Mouse (Mus musculus) ovary, postnatal 36 days (tissue): ENCODE data around the gene Cfap299.

Source experiments
- DNase-seq: peaks from one replicate; pipeline ENCODE4 v3.0.0; 2022; ENCODE audit warnings: low spot score, mixed read lengths

The Cfap299 gene

DNA sequence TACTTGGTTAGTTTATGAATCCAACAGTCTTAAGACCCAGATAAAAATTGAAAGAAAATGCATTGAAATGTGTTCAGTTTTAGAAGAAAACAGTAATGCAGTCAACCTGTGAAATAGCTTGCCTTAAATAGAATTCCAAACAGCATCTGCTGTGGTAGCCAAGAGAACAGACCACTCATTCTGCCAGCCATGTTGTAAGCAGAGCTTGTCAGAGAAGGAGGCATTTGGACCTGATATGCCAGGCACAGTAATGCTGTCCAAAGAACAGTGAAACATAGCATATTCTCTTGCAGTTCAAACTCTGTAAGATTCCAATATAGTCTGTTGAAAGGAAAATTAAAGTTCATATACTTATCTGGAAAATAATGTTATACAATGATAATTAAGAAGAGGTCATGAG lies 321.2 kb downstream of the Cfap299 start:
- DNase-seq: no peak

DNA sequence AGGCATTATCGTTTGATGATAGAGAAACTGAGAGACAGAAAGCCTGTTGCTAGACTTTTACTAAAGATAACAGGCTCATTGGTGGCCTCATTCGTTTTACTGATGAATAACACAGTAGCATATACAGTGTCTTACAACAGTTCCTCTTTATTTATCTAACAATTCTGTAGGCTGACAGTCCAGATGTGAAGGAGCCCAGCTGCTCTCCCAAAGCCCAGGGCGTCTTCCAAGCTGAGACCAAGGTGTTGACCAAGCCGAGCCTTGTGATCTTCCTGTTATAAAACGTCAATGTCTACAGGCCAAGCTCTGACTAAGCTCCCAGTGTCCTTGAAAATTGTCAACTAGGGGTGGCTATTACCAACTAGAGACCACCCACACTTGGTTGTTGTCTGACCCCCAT lies 321.9 kb downstream of the Cfap299 start:
- DNase-seq: no peak

DNA sequence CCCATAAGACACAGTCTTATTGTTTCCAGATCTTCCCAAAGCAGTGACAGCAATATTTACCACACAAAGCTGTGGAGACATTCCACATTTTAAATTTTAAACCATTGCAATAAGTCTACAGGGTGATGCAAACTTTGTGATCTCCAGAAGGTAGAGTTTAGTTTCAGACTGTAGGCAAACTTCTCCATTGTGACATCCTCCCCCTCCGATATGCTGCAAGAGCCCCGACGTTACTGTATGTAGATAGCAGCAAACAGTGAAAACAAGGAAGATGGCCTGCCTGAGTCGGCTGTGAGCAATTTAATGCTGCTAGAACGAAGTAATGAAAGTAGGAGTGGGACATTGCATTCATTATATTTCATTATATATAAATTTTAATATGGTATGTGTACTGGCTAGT lies 359.1 kb downstream of the Cfap299 start:
- no peak for DNase-seq

DNA sequence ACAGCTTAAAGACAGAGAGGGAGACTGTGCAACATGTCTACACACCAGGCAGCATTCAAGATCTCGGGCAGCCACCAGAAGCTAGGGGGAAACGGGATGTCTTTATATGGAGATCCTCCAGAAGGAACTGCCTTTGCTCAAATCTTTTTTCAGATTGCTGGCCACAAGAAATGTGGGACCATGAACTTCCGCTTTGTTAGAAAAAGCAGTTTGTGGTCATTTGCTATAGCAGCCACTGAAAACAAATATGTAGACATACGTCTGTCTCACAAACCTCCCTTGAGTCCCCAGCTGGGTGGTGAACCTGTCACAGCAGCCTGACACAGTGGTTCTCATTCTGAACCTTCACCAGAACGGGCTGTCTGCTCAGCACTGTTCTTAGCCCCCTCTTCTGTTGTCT lies 363.0 kb downstream of the Cfap299 start:
- DNase-seq: no peak

DNA sequence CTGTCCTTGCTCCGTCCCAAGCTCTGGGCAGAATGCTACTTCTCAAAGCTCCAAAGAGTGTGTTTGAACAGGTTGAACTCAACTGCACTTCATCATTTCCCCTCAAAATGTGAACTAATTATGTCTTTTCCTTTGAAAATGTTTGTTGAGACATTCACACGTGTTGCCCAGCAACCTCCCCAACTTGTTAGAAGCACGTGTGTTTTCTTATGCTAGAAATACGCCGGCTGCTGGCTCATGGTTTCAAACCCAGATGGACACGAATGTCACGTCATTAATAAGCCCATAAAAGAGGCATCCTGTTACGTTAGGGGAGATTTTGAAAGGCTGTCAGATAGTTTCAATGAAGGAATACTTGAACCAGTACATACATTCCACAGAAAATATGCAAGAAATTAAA lies 367.2 kb downstream of the Cfap299 start:
- no peak for DNase-seq

DNA sequence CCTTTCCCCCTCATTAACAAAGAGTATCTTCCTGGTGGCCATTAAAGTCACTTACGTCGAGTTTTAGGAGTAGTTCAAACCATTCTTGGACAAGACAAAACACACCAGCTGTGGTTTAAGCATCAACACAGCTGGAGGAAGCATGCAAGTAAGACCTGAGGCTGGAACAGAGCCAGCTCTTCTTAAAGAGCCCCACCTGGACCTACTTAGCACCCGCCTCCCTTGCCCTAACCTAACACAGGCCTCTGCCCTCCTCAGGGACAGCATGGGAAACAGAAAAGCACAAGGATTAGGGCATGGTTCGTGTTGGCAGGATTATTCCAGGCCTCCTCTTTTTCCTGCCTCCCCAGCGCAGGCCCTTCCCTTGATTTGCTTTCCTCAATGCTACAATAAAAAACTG lies 374.9 kb downstream of the Cfap299 start:
- no peak for DNase-seq

DNA sequence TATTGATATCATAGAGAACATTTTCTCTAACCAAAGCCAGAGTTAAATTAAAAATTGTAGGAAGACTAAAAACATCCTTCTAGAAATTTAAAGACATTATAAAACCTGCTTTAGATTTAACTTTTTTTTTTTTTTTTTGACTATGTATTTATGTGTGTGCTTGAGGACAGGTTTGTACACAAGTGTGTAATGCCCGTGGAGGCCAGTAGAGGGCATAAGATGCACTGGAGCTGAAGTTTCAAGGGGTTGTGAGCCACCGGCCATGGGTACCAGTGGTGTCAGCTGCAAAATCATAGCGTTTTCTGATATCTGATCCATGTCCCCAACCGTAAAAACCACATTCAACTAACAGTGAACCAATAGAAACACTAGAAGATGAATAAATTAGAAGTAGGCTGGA lies 377.5 kb downstream of the Cfap299 start:
- DNase-seq: no peak

DNA sequence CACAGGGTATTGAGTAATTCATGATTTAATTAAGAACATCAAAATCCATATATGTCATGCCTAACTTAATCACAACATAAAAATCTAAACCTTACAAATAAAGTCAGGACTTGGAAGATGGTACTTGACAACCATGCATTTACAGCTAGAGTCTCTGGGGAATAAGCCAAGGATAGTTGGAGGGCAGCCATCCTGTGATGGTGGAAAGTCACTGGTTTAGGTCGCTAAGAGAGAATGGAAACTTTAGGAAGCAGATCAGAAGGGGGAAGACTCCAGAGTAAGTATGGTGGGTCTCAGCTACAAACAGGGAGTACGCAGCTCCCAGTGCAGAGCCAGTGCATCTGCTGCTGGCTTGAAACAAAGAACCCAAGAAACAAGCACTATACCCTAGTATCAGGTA lies 386.3 kb downstream of the Cfap299 start:
- no peak for DNase-seq

DNA sequence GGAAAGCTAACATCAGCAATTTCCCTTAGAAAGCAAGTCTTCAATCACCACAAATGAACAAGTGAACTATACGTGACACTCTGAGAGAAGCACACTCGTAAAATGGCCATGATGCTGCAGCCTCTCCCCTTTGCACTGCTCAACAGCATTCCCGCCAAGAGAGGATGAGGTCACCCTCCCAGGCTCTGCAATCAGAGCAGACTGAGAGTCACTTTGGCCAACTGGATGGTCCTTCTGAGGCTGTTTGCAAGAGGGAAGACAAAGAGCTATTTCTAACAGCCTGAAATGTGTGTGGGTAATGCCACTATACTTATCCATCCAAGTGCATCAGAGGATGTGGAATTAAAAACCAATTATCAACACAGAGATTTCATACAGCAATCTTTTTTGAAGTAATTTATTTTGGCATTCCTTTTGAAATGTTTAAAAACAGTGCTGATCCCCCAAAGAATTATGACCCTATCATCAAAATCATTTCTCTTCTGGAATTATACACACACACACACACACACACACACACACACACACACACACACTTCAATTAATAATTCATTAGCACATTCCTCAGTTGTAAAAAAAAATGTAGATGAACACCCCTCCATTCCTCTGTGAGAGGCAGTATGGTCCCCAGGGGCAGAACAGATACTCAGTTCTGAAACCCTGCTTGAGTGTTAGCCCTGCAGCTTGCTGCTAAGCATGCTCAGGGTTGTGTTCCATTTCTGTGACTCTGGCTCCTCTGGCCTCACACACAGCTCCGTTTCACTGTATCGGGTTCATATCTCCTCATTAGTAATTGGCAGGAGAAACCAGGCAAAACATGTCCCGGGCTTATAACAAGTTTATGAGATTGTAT lies 403.3 kb downstream of the Cfap299 start:
- no peak for DNase-seq

DNA sequence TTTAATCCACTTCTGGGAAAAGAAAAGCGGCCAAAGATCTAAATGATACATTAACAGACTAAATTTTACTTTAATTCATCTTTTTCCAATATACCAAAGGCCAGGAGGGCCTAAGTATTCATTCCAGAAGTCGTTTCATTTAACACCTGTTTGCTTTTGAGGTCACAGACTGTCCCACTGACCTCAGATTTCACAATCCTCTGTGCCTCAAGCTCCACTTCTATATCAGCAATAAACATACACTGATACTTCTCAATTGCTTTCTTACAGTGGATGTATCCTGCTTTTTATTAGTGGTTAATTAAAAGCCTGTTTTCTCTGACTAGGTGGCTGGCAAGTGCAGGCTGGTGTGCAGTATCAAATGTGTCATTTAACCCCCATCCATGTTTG lies 403.9 kb downstream of the Cfap299 start:
- DNase-seq: no peak

DNA sequence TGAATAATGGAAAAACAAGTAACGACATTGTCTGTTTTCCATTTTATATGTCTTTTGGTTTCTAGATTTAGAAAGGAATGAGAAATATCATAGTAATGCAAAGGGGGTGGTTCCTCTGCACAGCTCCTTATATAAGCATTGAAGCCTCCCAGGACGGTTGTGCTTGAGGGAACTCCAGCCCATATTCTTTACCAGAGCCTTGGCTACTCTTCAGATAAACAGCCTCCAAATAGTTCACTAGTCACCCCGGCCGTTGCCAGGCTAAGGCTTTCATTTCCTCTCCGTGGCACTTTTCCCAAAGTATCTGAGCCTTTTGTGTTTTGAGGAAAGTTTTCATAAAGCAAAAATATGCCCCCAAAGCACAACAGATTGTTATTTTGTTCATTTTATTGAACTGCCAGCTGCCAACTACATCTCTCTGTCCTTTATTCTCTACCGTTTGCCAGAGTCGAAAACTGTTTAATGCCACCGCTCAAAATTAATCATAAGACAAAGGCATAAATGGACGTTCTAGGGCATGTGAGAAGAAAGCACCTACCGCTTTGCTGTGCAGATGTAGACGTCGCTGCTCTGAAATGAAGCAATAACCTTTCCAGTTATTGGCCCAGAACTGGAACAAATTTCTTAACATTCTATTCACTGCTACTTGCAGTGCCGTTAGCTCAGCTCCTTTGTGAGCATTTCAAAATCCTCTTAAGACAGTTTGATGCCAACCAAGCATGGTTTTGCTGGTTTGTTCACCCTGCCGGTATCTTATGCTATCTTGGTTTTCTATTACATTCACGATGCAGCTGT lies 433.0 kb downstream of the Cfap299 start:
- no peak for DNase-seq

DNA sequence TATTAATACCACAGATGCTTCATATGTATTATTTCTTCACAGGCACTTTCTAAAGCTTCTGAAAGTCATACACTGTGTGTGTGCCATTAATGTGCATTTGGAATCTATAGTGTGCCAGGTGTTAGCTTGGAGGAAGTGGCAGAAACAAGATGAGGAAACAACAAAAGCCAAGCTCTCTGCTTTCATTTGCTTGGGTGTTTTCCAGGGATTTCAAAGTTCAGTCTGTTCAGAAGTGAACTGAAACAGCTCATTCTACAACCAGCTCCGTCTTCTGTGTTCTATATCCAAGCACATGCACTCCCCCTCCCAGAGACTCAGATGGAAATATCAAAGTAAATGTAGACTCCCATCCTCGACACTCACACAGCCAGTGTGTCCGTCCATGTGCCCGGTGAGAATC lies 449.5 kb downstream of the Cfap299 start:
- no peak for DNase-seq

DNA sequence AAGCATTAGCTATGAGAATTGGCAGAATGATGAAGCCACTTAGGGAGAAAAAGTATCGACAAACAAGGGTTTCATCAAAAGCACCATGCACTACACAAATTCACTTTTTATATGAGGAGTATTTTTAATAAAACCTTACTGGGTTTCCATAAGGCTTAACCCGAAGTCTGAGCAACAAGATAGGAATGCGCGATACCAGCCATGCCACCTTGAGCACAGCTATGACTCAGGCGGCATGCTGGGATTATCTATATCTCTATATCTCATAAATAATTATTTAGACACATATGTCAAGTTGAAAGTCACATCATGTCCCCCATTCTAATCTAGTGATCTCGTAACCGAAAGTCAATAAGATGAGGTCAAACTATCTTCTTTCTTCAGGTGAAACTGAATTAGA lies 453.0 kb downstream of the Cfap299 start:
- DNase-seq: no peak

DNA sequence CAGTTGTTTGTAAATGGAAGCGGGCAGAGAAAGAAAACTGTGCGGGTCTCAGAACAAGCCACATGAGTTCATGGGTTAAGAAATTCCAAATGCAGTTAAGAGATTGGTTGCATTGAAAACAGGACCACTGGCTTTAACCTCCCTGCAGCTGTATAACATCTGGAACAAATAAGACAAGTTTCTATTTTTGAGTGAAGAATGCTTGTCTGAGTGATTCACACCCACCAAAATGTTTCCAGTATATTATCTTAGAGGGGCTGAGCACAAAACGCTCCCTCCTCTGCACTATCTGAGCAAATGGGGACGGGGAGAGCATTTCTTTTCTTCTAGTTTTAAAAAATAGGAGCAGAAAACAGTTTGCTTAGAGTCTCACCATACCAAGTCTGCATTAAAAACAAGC lies 458.6 kb downstream of the Cfap299 start:
- DNase-seq: no peak

DNA sequence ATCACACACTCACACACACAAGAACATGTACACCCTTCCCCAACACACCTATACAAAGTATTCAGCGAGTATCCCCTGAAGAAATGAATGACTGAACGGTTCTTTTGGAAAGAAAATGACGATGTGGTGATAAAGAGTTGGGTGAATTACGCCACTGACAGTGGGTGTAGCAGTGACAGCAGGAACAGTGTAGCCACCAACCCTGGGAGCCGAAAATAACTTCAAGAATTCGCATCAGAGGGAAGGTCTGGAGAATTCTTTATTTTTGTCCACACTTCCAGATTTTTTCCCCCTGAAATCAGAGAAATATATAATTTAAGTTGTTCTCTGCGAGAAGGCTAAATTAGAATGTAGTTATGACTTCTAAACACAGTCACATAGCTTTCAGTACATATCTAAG lies 459.5 kb downstream of the Cfap299 start:
- no peak for DNase-seq

DNA sequence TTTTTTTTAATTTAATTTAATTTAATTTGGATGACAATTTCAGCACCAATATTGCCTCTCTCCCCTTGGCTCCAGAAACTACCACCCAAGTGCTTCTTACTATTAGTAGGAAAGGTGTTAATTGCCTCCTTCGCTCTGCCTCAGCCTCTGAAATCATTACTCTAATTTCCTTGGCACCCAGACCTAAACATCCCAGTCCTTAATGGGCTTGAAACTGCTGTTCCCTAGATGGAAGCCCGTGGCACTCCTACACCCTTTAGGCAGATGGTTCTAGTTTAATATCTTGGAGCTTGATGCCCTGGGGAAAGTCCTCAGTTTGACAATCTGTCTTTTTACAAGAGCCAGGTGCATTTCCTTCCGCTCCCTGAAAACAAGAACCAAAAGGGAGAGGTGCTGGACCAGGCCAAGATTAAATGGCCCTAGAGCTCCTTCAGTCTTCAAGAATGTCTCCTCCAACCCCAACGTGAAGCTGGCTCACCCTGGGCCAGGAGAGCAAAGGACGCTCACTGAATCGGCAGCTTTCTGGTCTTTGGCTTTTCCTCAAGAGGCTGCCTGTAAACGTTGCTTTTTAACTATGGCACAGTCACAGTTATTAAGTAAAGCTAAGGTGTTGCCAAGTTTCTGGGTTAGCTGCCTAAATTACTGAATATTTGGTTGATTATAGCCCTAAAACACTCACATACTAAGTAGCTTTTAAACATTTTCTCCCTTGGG lies 461.9 kb downstream of the Cfap299 start:
- no peak for DNase-seq

DNA sequence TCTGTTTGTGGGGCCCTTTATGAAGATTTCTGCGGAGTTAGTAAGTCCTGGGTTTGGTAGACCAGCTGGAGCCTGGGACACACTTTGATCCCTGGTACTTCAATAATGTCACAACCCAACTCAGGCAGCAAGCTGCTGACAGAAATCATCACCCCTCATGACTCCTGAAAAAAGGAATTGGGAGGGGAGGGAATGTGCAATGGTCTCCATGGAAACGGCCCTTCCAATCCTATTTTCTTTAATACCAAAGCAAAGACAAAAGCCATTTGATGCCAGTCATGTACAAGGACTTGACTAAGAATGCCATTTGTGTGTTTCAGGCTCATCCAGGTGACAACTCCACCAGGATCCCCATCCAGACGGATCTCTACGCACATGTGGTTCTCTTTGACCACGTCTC lies 472.4 kb downstream of the Cfap299 start:
- DNase-seq: no peak

DNA sequence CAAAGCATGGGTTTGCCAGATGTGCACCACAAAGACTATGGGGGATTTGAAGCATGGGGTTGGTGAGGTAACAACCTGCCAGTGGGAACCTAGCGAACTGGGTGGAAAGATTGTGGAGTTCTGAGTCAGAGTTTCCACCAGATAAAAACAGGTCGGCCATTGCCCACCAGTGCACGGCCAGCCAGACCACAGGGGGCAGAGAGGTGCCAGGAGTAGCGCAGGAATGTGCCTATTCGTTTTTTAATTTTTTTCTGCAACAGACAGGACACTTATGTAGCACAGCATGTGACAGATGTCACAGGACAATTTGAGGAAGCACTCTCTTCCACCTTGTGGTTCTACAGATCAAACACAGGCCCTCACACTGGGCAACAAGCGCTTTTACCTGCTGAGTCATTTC lies 475.7 kb downstream of the Cfap299 start:
- no peak for DNase-seq

DNA sequence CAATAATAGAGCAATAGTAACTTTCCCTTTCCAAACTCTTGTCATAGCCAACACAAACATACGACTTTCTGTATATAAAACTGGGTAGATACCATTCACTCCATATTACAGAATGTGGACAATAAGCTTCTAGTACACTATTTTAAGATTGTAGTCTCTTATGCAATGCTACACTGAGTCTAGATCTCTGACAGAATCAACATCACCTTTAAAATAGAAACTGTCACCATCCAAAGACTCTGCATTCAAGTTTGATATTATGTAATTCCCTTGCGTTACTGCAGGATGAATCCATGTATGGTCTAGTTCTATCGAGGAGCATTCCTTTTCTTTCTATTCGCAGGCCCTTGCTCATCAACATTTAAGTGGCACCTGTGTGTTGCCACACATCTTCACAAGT lies 477.4 kb downstream of the Cfap299 start:
- DNase-seq: no peak

DNA sequence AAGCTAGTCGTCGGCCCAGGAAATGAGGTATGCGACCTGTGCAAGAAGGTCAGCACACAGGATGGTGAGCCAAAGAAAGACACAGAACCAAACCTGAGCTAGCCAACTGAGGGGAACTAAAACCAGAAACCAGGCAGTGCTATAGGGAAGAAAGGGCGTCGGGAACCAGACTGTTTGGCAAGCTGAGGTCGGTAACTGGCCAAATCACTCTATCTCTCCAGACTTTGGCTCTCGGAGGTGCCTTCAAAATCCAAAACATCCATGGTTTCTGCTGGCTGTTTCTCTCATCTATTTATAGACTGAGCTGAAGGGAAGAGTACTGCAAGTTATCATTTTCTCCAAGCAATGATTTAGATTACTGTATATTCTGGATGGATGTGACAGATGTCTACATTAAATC lies 477.9 kb downstream of the Cfap299 start:
- no peak for DNase-seq

DNA sequence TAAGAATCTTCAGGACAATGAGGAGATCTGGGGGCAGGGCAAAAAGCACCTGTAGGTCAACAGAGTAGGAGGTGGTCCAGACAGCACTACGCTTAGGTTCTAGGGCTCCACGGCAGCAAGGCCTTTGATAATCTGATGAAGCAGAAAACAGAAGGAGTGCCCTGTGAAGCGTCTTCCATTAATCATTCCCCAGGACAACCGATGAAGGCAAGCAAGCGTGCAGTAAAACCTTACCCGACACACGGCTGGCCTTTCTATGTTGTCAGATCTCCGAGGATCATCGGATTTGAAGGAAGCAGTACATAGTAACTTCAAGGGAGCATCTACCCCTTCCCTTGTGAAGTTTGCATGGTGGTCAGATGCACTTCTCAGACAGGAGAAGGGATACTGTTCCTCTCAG lies 478.8 kb downstream of the Cfap299 start:
- DNase-seq: no peak

DNA sequence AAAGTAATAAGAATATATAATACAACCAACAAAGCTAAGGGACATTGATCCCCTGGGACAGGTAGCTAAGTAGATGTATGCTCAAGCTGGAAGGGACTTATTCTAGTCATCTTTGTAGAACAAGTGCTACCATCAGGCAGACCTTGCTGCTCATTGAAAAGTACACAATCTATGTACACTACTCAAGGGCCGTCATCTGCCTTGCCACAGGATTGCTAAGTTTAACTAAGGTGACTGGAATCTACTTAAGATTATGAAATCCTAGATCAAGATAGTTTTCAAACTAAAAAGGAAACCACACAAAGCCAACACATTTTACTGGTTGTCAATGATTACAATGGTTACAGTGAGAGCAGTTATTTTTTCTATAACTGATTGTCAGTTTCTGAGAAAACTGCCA lies 483.3 kb downstream of the Cfap299 start:
- DNase-seq: no peak

DNA sequence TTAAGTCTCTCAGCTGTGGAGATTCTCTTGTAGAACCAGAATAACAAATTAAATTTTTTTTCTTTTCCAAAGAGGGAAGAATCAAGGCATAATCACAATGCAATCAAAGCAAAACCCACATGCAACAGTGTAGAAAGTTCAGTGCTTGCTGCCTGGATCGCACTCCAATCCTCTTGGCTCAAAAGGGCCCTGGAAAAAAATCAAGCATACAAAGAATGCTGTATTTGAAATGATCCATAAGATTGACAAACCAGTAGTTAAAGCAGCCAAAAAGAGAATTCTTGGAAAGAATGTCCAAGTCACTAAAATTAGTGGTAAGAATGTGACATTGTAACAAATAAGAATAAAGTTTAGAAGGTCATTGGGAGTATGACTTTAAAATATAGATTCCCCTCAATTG lies 486.2 kb downstream of the Cfap299 start:
- DNase-seq: no peak
